Mouse (Mus musculus) ovary, postnatal 36 days (tissue): ENCODE data around the gene St7l.

Experiments used
- DNase-seq: peaks from one replicate; pipeline ENCODE4 v3.0.0; 2022; ENCODE audit warnings: low spot score, mixed read lengths

St7l gene

DNA sequence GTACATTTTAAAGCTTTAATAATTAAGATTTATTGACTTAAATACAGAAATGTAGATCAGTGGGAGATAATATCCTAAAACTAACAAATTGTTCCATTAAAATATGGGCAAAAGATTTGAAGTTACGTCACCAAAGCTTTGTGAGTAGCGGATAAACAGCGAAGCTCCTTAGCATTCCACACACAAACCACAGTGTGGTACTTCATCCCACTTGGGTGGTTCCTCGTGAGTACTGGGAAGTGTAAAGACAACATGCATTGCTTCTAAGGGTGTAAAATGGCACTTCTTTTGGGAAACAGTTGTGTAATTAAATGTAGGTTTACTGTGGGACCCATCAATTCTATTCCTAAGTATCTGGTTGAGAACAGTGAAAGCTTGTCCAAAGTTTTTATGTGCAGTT lies 37.3 kb downstream of the St7l start:
- no peak for DNase-seq

GRCm38 (mm10) chr3:104905389-104905788 lies 41.6 kb downstream of the St7l start:
- DNase-seq, result no peak

- no peak for DNase-seq
Observed at GRCm38 (mm10) chr3:104906007-104906406, 42.2 kb downstream of the St7l start.

- DNase-seq, result no peak
Observed at GRCm38 (mm10) chr3:104909195-104909594, 45.4 kb downstream of the St7l start.

- no peak for DNase-seq
Observed at GRCm38 (mm10) chr3:104914986-104915385, 51.2 kb downstream of the St7l start.

- no peak for DNase-seq
Observed at GRCm38 (mm10) chr3:104929385-104929784, 65.6 kb downstream of the St7l start.

GRCm38 (mm10) chr3:104937728-104938305 lies 74.0 kb downstream of the St7l start:
- DNase-seq, result no peak

GRCm38 (mm10) chr3:104938327-104938726 lies 74.5 kb downstream of the St7l start:
- DNase-seq, result no peak

GRCm38 (mm10) chr3:104940691-104941090 lies 76.9 kb downstream of the St7l start:
- DNase-seq, result no peak

GRCm38 (mm10) chr3:104942682-104943081 lies 78.9 kb downstream of the St7l start:
- no peak for DNase-seq

GRCm38 (mm10) chr3:104943333-104943732 lies 79.5 kb downstream of the St7l start:
- peak; percentile 34 for DNase-seq

DNA sequence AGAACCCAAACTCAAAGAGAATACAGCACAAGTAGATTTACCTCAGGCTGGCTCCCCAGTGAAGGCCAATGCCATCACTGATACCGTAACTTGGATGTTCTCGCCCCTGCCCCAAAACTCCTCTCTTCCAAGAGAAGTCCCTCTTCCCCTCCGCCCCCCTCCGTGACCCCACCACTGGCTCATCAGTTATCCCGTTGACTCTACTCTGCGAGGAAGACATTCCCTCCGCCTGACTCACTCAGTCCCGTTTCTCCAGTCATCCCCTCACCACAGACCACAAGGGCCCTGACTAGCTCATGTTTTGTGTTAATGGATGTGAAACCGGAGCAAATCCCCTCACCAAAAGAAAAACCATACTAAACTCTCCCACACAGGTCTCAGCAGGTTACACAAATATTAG lies 81.1 kb downstream of the St7l start:
- no peak for DNase-seq

DNA sequence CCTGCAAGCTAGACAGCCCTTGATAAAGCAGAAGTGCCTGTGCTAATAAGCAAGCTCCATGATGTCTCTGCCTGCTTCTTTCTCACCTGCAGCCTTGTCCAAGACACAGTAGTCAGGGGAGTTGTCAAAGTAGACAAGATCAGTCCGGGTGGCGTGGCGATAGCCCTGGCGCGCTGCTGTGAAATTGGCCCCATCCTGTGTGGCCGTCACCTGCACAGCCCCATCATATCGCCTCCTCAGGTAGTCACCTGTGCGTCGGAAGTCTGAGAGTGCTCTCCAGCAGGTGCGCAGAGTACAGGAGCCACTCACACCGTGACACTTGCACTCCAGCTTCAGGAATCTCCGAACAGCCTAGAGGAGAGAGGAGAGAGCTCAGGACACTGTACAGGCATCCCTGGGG lies 87.1 kb downstream of the St7l start:
- no peak for DNase-seq

DNA sequence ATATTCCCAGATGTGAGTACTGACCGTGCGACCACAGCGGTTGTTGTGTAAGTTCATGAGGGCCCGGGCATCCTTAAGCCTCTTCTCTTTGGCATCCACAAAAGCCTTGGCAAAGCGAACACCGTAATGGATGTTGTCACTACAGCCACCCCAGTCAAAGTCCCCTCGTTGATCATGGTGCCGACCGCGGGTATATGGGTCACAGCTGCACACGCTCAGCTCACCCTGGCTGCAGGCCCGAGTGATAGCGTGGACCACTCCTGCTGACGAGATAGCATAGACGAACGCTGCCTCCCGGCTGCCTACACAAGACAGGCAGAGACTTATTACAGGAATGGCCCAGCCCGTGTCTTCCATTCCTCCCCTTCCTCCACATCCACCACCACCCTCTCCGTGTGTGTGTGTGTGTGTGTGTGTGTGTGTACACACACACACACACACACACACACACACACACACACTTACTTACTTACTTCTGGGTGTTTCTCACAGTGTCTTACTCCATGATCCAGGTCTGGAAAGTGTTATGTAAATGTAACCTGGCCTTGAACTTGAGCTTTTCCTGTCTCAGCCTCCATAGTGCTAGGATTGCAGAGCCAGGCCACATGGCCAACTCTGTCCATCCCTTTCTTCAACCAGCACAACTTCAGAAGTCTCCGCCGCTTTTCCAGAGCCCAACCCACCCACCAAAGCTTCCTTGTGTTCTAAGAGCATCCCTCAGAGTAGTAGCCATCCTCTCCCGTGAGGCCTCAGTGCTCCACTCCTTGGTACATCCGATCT lies 89.3 kb downstream of the St7l start:
- no peak for DNase-seq

DNA sequence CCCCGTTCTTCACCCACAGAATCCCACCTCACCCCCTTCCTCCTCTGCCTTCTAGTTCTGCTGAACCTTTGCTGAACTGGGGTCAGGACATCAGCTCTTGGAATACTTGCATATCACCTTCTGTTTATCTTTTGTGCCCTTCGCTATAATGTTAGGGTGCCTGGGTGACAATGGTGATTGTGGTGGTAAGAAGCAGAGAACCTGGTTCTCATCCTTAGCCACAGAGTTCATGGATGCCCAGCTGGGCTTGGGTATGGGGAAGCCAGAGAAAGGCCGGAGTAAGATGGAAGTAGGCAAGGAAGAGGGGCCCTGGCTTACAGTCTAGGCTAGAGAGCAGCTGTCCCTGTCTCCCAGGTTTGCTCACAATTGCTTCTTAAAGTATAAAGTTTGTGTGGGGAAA lies 90.3 kb downstream of the St7l start:
- DNase-seq, result no peak

- DNase-seq, result no peak
Observed at GRCm38 (mm10) chr3:104954551-104954950, 90.7 kb downstream of the St7l start.

DNA sequence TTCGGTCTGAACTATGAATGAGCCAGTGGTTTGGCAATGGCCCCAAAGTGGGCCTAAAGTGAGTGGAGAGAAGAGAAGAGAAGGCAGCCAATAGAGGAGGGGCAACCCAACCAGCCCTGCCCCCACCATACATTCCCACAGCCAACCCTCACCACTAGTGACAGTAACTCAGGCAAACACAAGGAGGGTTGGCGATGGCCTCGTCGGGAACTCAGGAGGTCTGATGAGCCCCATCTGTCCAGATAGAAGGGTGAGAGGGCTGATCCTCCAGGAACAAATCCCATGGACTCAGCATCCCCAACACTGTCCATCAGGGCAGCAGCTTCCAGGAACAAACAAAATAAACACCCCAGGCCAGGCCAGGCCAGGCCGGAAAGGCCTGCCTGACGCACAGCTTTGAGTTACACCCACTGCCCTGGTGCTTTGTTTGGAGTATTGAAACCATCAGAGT lies 92.4 kb downstream of the St7l start:
- DNase-seq, result no peak

- no peak for DNase-seq
Observed at GRCm38 (mm10) chr3:104960026-104961000, 96.5 kb downstream of the St7l start.

DNA sequence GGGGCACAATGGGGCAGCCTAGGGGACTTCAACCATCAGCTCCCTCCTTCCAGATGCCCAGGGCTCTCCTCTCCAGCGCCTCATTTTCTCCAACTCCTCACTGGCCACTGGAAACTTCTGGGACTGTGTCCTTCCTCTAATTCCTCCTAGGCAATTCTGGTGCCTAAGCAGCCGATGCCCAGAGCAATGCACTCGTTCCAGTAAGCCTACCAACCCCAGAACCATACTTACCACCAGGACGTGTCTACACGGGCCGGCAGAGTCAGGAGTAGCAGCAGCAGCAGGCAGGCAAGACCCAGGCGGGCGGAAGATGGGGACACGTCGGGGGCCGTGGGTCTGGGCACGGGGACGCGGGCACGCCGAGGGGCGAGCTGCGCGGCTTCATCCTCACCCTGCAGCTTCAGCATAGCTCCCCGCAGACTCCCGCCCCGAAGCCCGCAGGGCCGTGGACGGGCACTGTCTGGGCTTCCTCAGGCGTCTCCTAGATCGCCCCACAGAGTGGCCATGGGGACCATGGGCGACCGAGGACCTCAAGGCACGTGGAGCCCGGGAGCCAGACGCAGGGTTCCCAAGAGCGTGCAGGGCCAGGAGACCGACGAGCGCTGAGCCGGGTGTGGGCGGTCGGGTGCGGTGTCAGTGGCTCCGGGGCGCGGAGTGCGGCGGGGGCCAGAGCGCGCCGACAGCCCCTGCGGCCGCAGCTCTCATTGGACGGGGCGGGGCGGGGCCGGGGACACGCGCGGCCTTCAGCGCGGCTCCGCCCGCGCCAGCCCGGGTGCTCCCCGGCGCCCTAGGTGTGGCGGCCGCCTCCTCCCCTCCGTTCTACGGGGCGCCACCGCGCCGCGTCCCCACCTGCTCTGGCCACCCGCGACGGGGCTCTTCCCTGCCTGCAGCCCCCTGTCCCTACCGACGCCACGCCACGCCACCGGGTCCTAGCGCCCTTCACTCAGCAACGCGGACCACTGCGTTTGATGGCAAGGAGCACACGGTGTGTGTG lies 97.6 kb downstream of the St7l start, which contains the start of gene Wnt2b:
TSS of gene Wnt2b (minus strand) at position 856 of the 994 bp plus-strand sequence.
- DNase-seq, result peak; percentile 43

GRCm38 (mm10) chr3:104962141-104962611 lies 98.4 kb downstream of the St7l start:
- peak; percentile 41 for DNase-seq

GRCm38 (mm10) chr3:104962866-104963265 lies 99.1 kb downstream of the St7l start:
- DNase-seq, result no peak
